Mouse (Mus musculus): ENCODE measurements at regions not wholly inside any gene's neighbourhood (a gene's known extent, or its start where the extent isn't known, plus 50 kb on each side); places are given as distances from the start of the nearest gene placed in this dataset.

DNA sequence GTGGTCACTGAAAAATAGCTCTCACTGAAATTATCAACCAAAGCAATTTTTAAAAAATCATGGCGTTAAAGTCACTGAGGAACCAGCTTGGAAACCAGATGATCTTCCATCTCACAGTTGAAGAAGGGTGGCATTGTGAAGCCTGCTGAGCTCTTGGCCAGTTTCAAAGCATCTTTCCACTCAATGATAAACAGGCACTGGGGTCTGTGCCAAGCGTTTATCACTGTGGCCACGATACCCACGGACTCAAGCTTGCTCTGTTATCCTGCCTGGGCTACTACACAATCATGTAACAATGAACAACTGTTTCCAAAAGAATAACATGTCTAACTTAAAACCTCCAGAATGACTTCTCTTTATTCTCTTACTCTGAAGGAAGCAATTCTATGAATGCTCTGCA, 345.2 kb upstream of the Noct start:
- TF ChIP-seq POLR2A (IDR thresholded peaks at IDR 0.05; ENCODE audit: borderline replicate concordance, extremely low read depth, insufficient read depth, insufficient read length, poor library complexity, severe bottlenecking) (no peak), CTCF (IDR thresholded peaks at IDR 0.05; ENCODE audit: borderline replicate concordance, extremely low read depth, insufficient read depth, insufficient read length) (no peak)

Measured in brain, embryonic 14.5 days (tissue).